Mouse (Mus musculus) neural tube, embryonic 14.5 days (tissue): ENCODE data around the gene Apoa5. TPM values are rescaled to one million over a fixed set of nuclear protein-coding genes. Genes with fewer than 3 reads are reported as not detected.
"Not testable (repeated sequence)": the region's sequence is repeated elsewhere in the genome, so short reads cannot be mapped to it uniquely, and the experiment has no call there.

ENCODE experiments used
- ATAC-seq: fragments of 200-750 bp; cut with Nextera tagmentation; 2 replicates; pipeline ENCODE4 v1.8.0; 2017; ENCODE audit warnings: low read depth, mild to moderate bottlenecking, moderate TSS enrichment, moderate library complexity
- H3K27ac ChIP-seq: fragments of 300-500 bp; sonication (generic); 2 replicates; pipeline ENCODE4 v1.5.1; 2014; ENCODE audit warnings: low read depth, mild to moderate bottlenecking, control low read depth, low read length, moderate library complexity, mixed read lengths
- H3K27me3 ChIP-seq: fragments of 300-500 bp; sonication (generic); 2 replicates; pipeline ENCODE4 v1.6.1; 2014; ENCODE audit warnings: low read length; ENCODE audit not compliant: control insufficient read depth, insufficient read depth
- H3K36me3 ChIP-seq: fragments of 300-500 bp; sonication (generic); 2 replicates; pipeline ENCODE4 v1.6.1; 2014; ENCODE audit warnings: low read length, mixed read lengths; ENCODE audit not compliant: control insufficient read depth, insufficient read depth
- H3K4me1 ChIP-seq: fragments of 300-500 bp; sonication (generic); 2 replicates; pipeline ENCODE4 v1.6.1; 2014; ENCODE audit warnings: low read length; ENCODE audit not compliant: control insufficient read depth, insufficient read depth
- H3K4me2 ChIP-seq: fragments of 300-500 bp; sonication (generic); 2 replicates; pipeline ENCODE4 v1.6.1; 2014; ENCODE audit warnings: mild to moderate bottlenecking, low read depth, low read length, control low read depth
- H3K4me3 ChIP-seq: fragments of 300-500 bp; sonication (generic); 2 replicates; pipeline ENCODE4 v1.5.1; 2014; ENCODE audit warnings: low read depth, low read length, control low read depth, mixed read lengths
- H3K9ac ChIP-seq: fragments of 300-500 bp; sonication (generic); replicated peaks from 2 replicates; pipeline ENCODE4 v1.6.1; 2014; ENCODE audit warnings: low read depth, mild to moderate bottlenecking, control low read depth, low read length, mixed read lengths
- H3K9me3 ChIP-seq: fragments of 300-500 bp; sonication (generic); 2 replicates; pipeline ENCODE4 v1.6.1; 2016; ENCODE audit warnings: low read length; ENCODE audit not compliant: control insufficient read depth
- WGBS: fragments of 180-500 bp; shearing (Covaris S2); extraction: QIAGEN DNeasy Blood & Tissue Kit; methylation state at CpG from one replicate; pipeline ENCODE4 v1.1.7; 2014; 5-methylcytosine and 5-hydroxymethylcytosine counted together
- polyA plus RNA-seq: library from polyadenylated mRNA; unstranded; fragments of >200 nt; fragmentation: Nextera tagmentation; extraction: Ambion mirVana; gene quantifications from 2 replicates; pipeline ENCODE4 v1.2.1, GENCODE M21; 2014

The Apoa5 gene
- polyA plus RNA-seq, 1 experiment from 2014 or later, result not detected

DNA sequence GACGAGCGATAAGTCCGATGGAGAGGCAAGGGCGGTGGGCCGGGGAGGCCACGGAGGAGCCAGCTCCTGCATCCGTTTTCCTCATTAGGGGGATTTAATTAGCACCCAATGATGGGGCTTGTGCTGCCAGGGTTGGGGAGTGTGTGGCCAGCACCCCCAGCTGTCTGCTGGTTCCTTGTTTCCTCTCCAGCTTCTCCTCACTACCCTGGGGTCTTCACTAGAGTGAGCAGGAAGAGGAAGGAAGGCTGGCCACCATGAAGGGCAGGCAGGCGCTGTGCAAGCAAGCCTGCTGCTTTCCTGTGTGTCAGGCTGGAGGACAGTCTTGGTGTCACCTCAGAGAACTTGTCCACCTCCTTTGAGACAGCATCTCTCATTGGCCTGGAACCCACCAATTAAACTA lies 48.5 kb downstream of the Apoa5 start:
- H3K9me3 ChIP-seq, result no peaks in the 10 kb centered on the region

DNA sequence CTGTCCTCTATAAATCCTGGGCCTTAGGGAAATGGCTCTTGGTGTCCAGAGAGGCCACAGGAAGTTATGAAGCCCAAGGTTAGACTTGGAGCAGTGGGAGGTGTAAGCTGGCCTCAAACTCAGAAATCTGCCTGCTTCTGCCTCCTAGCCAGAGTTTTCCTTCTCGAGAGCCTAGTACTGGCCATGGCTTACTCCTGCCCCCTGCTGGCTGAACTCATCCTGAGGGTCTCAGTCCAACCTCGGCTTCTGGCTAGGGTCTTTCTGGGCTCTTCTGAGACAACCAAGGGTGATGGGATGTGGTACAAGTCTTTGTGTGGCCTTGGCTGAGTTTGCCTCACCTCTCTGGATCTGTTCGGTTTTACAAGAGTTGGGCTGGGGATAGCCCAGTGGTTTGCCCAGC lies 49.5 kb downstream of the Apoa5 start:
- no peaks in the 10 kb centered on the region for H3K27me3 ChIP-seq
- no peak for ATAC-seq
- WGBS, result 97% methylated on average over 3 of the region's 3 CpGs
- H3K9ac ChIP-seq, result no peak overlapping the region
- no peak overlapping the region for H3K4me2 ChIP-seq
- H3K27ac ChIP-seq, result no peak overlapping the region
- H3K36me3 ChIP-seq, result no peaks in the 10 kb centered on the region
- no peak overlapping the region for H3K4me3 ChIP-seq
- H3K4me1 ChIP-seq, result peaks cover 9% of the 10 kb centered on the region
- H3K9me3 ChIP-seq, result no peaks in the 10 kb centered on the region

More for the DNA sequence above, 48.5 kb downstream of the Apoa5 start:
- no peak for ATAC-seq
- H3K27ac ChIP-seq, result no peak overlapping the region
- H3K4me1 ChIP-seq, result peaks cover 9% of the 10 kb centered on the region
- H3K36me3 ChIP-seq, result no peaks in the 10 kb centered on the region
- H3K27me3 ChIP-seq, result no peaks in the 10 kb centered on the region
- H3K9ac ChIP-seq, result no peak overlapping the region
- H3K4me3 ChIP-seq, result no peak overlapping the region
- WGBS, result 49% methylated on average over 8 of the region's 8 CpGs
- H3K4me2 ChIP-seq, result no peak overlapping the region

DNA sequence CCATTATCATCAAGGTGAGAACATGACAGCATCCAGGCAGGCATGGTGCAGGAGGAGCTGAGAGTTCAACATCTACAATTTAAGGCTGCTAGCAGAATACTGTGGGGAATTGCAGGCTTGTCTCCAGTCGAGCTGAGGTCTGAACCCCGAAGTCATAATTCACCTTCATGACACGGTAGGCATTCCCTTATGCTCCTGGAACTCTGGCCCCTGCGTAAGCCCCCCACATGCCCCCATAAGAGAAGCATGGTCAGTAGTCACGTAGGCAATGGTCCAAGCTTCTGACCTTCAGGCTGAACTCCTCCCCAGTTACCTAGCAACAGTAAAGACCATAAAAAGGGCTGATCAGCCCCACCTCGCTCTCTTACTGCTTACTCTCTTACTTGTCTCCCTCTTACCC lies 51.5 kb downstream of the Apoa5 start, which contains the start of gene 4931429L15Rik:
4931429L15Rik (minus strand) TSS at position 101 of the 400 bp plus-strand sequence.
- H3K9ac ChIP-seq, H3K27ac ChIP-seq, H3K36me3 ChIP-seq, H3K9me3 ChIP-seq, H3K4me2 ChIP-seq, H3K27me3 ChIP-seq, H3K4me1 ChIP-seq, ATAC-seq, H3K4me3 ChIP-seq: not testable (repeated sequence)
- WGBS, result 82% methylated on average over 6 of the region's 6 CpGs

DNA sequence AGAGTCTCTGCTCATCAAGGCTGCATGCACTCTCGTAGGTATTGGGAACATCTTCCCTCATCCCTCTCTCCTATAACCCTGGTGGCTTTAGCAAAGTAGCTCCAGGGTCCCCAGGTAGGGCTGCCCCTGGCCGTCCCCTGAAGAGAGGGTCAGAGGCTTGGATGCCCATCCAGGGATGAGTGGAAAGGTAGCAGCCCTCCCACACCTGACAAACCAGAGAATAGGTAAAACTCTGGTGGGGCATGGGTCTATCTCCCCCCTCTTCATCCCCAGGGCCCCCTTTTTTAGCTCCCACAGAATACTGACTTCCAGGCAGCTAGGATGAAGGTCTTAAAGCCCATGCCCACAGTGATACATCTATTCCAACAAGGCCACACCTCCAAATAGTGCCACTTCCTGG lies 52.0 kb downstream of the Apoa5 start:
- H3K27me3 ChIP-seq, result no peaks in the 10 kb centered on the region
- H3K9ac ChIP-seq, result no peak overlapping the region
- peaks cover 9% of the 10 kb centered on the region for H3K4me1 ChIP-seq
- no peak for ATAC-seq
- no peak overlapping the region for H3K4me2 ChIP-seq
- H3K27ac ChIP-seq, result no peak overlapping the region
- WGBS, result 96% methylated on average over 2 of the region's 2 CpGs
- no peaks in the 10 kb centered on the region for H3K9me3 ChIP-seq
- H3K4me3 ChIP-seq, result no peak overlapping the region
- no peaks in the 10 kb centered on the region for H3K36me3 ChIP-seq

Other genes with a start within 250 kb of the Apoa5 start
- gene Apoa1, start 40.1 kb upstream of the Apoa5 start, polyA plus RNA-seq, result 6.7 and 7.7 TPM in 2 replicates
- not detected in 2 replicates for gene Apoc3, start 33.0 kb upstream of the Apoa5 start, polyA plus RNA-seq
- gene Apoa4, start 27.9 kb upstream of the Apoa5 start, polyA plus RNA-seq, result not detected in 2 replicates
- gene Zpr1, start 4.4 kb downstream of the Apoa5 start, polyA plus RNA-seq, result 55.0 and 59.4 TPM in 2 replicates
- 14.8 and 15.4 TPM in 2 replicates for gene Bud13, start 14.4 kb downstream of the Apoa5 start, polyA plus RNA-seq
- gene 4931429L15Rik, start 51.4 kb downstream of the Apoa5 start, polyA plus RNA-seq, result not detected in 2 replicates